Mouse (Mus musculus) G1E (cell line): ENCODE data around the gene Gm21874.
"Not testable (repeated sequence)": the region's sequence is repeated elsewhere in the genome, so short reads cannot be mapped to it uniquely, and the experiment has no call there.

ENCODE experiments used
- CTCF ChIP-seq: IDR thresholded peaks from 2 replicates; pipeline ENCODE4 v1.5.1; 2012; ENCODE audit warnings: low read depth, low read length, inconsistent platforms, mixed read lengths
- GATA1 ChIP-seq: IDR thresholded peaks from 2 replicates; pipeline ENCODE4 v1.6.1; 2012; ENCODE audit warnings: borderline replicate concordance, low read length, inconsistent platforms, mixed read lengths
- POLR2AphosphoS5 ChIP-seq: IDR thresholded peaks from 2 replicates; pipeline ENCODE4 v1.6.1; 2012; ENCODE audit warnings: low read depth, low read length, inconsistent platforms; ENCODE audit not compliant: insufficient replicate concordance
- TAL1 ChIP-seq: conservative IDR thresholded peaks from 2 replicates; pipeline ENCODE4 v1.6.1; 2012; ENCODE audit warnings: low read depth, low read length, inconsistent platforms, mixed read lengths

DNA sequence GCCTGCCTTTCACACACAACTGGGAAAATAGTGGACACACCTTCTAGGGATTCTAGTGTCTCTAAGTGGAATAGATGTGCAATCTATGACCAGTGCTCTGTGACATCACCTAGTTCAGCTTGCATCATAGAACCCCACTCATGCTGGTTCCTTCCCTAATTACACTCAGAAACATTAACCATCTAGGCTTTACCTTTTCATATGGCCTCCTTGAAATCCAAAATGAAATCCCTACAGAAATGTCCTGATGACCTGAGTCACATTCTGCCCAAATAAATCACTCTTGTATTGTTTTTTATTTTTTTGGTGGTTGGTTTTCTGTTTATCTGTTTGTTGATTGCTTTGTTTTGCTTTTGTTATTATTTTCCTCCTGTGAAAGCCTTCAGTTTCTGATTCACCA, at the start of gene Gm21874:
- not testable (repeated sequence) for TF ChIP-seq CTCF, POLR2AphosphoS5, GATA1, TAL1
